Mouse (Mus musculus): Measurements from ENCODE around the gene Poldip2.

DNA sequence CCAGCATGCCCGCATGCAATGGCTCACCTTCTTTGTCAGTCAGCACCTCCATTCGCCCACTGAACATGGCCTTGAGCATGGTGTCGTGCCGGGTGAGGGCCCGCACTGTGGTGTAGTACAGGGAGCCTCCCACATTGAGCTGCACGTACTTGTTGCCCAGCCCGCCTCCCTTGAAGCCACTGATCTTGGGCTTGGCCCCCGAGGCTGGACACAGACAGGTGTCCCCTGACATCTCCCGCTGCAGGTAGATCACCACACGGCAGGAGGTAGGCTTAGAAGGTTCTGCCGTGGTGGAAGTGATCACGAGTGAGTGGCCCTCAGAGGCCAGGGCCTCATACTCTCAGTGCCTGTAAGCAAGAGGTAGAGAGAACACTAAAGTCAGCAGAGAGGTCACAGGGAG is 18.0 kb downstream of the Poldip2 start:
- no peak for TF ChIP-seq CTCF (IDR thresholded peaks at IDR 0.05; ENCODE audit: extremely low read depth, insufficient read depth, low read length)
- TF ChIP-seq POLR2A (IDR thresholded peaks at IDR 0.05; ENCODE audit: extremely low read depth, insufficient read depth, low read length), result no peak

Data from cortical plate, adult 2 months (tissue).